Mouse (Mus musculus) cerebellum, adult 2 months (tissue): ENCODE measurements around the gene Gm3336.

Experiments
- CTCF ChIP-seq: fragments of 200-500 bp; IDR thresholded peaks from 2 replicates; pipeline ENCODE4 v1.5.1; 2011; ENCODE audit warnings: low read depth, mild to moderate bottlenecking, control low read depth, low read length, moderate library complexity, borderline replicate concordance; ENCODE audit not compliant: insufficient read depth
- POLR2A ChIP-seq: fragments of 200-500 bp; IDR thresholded peaks from 2 replicates; pipeline ENCODE4 v1.6.1; 2011; ENCODE audit warnings: low read length, control low read depth, borderline replicate concordance; ENCODE audit not compliant: insufficient read depth

- no peak for TF ChIP-seq CTCF
- TF ChIP-seq POLR2A = no peak
Measured at GRCm38 (mm10) chr8:70695318-70696018, 22.9 kb upstream of the Gm3336 start.
